ENCODE assay signal across 8 mouse cellular contexts in the genomic region with DNA sequence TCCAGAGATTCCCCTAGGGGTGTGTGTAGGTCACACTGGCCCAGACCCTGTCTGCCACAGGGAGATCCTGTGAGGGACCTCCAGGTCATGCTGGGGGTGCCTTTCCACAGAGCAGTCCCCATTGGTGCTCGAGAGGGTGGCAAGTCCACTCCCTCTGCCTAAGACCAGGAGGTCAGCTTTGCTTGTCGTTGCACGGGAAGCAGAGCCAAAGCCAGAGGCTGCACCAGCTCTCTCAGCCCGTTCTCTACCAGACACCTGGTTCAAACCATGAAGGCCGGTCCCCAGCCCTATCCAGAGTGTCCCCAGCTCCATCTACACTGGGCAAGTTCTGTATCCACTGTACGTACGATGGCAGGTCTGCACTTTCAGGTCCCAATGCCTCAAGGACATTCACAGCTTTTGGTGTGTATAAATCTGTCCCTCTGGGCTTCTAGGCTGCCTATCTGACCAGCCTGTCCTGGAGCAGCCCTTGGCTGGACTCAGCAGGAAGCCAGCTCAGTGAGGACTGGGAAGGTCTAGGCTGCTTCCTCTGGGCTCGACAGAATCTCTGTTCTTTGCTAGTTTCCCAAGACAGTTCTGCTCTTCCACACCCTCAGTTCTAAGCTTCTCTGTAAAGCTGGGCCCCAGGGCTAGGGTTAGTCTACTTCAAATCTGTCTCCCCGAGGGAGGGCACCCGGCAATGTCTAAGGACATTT. TPM values are rescaled to one million over a fixed set of nuclear protein-coding genes. Genes with fewer than 3 reads are reported as not detected.
A peak's percentile ranks its signal among the peaks of the same experiment; 100 is the strongest.
DNase-seq lines count a peak whose midpoint lies in the region; ATAC-seq lines count a peak whose summit lies in the region.

No protein-coding gene starts in this region.

- H3K4me3 ChIP-seq in heart, embryonic 14.5 days (ENCODE audit: control insufficient read depth in 1 of 2, insufficient read depth in 1 of 2, low read depth in 1 of 2, low read length in 2 of 2), result no peak overlapping the region
- H3K4me3 ChIP-seq in embryonic facial prominence, embryonic 10.5 days, result peak overlapping the region; percentile 2; the same call in 1 of the 2 replicates
- H3K4me3 ChIP-seq in hindbrain, embryonic 13.5 days, result no peak overlapping the region
- no peak overlapping the region for H3K4me3 ChIP-seq in midbrain, embryonic 12.5 days

- H3K4me1 ChIP-seq in heart, embryonic 14.5 days (ENCODE audit: control insufficient read depth in 2 of 2, insufficient read depth in 2 of 2, low read length in 2 of 2), result peaks cover 59 to 70% of the 10 kb centered on the region in 2 experiments
- H3K4me1 ChIP-seq in embryonic facial prominence, embryonic 10.5 days, result peaks cover 63% of the 10 kb centered on the region
- H3K4me1 ChIP-seq in hindbrain, embryonic 13.5 days (replicated peaks), result peaks cover 77% of the 10 kb centered on the region
- H3K4me1 ChIP-seq in midbrain, embryonic 12.5 days, result peaks cover 60% of the 10 kb centered on the region

- H3K9me3 ChIP-seq in heart, embryonic 14.5 days (ENCODE audit: control insufficient read depth, low read length), result no peaks in the 10 kb centered on the region
- H3K9me3 ChIP-seq in embryonic facial prominence, embryonic 10.5 days, result no peaks in the 10 kb centered on the region
- no peaks in the 10 kb centered on the region for H3K9me3 ChIP-seq in hindbrain, embryonic 13.5 days
- no peaks in the 10 kb centered on the region for H3K9me3 ChIP-seq in midbrain, embryonic 12.5 days

- H3K36me3 ChIP-seq in heart, embryonic 14.5 days (ENCODE audit: control insufficient read depth, insufficient read depth, low read length), result peaks cover 44% of the 10 kb centered on the region; the same call in 1 of the 2 replicates
- H3K36me3 ChIP-seq in embryonic facial prominence, embryonic 10.5 days (replicated peaks), result no peaks in the 10 kb centered on the region
- peaks cover 19% of the 10 kb centered on the region for H3K36me3 ChIP-seq in hindbrain, embryonic 13.5 days
- peaks cover 4% of the 10 kb centered on the region; the same call in 1 of the 2 replicates for H3K36me3 ChIP-seq in midbrain, embryonic 12.5 days

- H3K27me3 ChIP-seq in heart, embryonic 14.5 days (ENCODE audit: control insufficient read depth, insufficient read depth, low read length), result no peaks in the 10 kb centered on the region
- H3K27me3 ChIP-seq in embryonic facial prominence, embryonic 10.5 days (replicated peaks; ENCODE audit: low read depth, poor library complexity, severe bottlenecking), result peaks cover 100% of the 10 kb centered on the region
- peaks cover 52% of the 10 kb centered on the region for H3K27me3 ChIP-seq in hindbrain, embryonic 13.5 days
- H3K27me3 ChIP-seq in midbrain, embryonic 12.5 days, result peaks cover 70% of the 10 kb centered on the region

- DNase-seq in heart, postnatal 14 days, result no peak
- DNase-seq in embryonic facial prominence, embryonic 10.5 days (ENCODE audit: low spot score), result no peak
- no peak for DNase-seq in left cerebral cortex, adult 11 months (ENCODE audit: low spot score)
- no peak for DNase-seq in left cerebral cortex, postnatal 36 days (ENCODE audit: low spot score in 2 of 2)

- 45% methylated on average over 10 of the region's 10 CpGs for WGBS in heart, embryonic 14.5 days
- WGBS in embryonic facial prominence, embryonic 10.5 days, result 56% methylated on average over 10 of the region's 10 CpGs
- 68% methylated on average over 10 of the region's 10 CpGs for WGBS in hindbrain, embryonic 13.5 days
- 53% methylated on average over 10 of the region's 10 CpGs for WGBS in midbrain, embryonic 12.5 days

- peak overlapping the region; percentile 26 for H3K4me2 ChIP-seq in heart, embryonic 14.5 days (ENCODE audit: low read length)
- no peak overlapping the region for H3K4me2 ChIP-seq in hindbrain, embryonic 13.5 days
- no peak overlapping the region for H3K4me2 ChIP-seq in midbrain, embryonic 12.5 days (replicated peaks)

- no peak for ATAC-seq in heart, embryonic 14.5 days (ENCODE audit: insufficient number of reproducible peaks, insufficient read depth, low FRiP score, low read depth)
- ATAC-seq in hindbrain, embryonic 13.5 days (ENCODE audit: low FRiP score), result no peak
- no peak for ATAC-seq in midbrain, embryonic 12.5 days (ENCODE audit: low FRiP score, low read depth)
- no peak for ATAC-seq in erythroid progenitor cell, adult 5-6 weeks (replicated peaks; ENCODE audit: low FRiP score, poor library complexity, severe bottlenecking)

- H3K27ac ChIP-seq in heart, embryonic 14.5 days (replicated peaks in 1 of 2; ENCODE audit: control insufficient read depth in 1 of 2, insufficient read depth in 1 of 2, low read depth in 2 of 2, low read length in 2 of 2), result peak overlapping the region; percentile 76 to 90
- H3K27ac ChIP-seq in embryonic facial prominence, embryonic 10.5 days (replicated peaks), result peak overlapping the region; percentile 91
- peak overlapping the region; percentile 89 for H3K27ac ChIP-seq in hindbrain, embryonic 13.5 days
- H3K27ac ChIP-seq in midbrain, embryonic 12.5 days (replicated peaks), result peak overlapping the region; percentile 46; the same call in 1 of the 2 replicates

- intact Hi-C loops in heart, postnatal 14 days (cut with DNase I), result no loop called here
- intact Hi-C loops in left cerebral cortex, postnatal 36 days (cut with DNase I), result no loop called here

- H3K9ac ChIP-seq in heart, embryonic 14.5 days (ENCODE audit: low read length), result peak overlapping the region; percentile 35; the same call in 1 of the 2 replicates
- H3K9ac ChIP-seq in hindbrain, embryonic 13.5 days, result peak overlapping the region; percentile 55; the same call in 1 of the 2 replicates
- H3K9ac ChIP-seq in midbrain, embryonic 12.5 days (replicated peaks), result no peak overlapping the region

RNA-seq across cellular contexts. Expression of gene G430095P16Rik, which starts 2.6 kb away (rescaled TPM):
- polyA plus RNA-seq in heart, embryonic 14.5 days (2014; fragmentation: Nextera tagmentation; extraction: Ambion mirVana), result 5.2 and 5.9 TPM in 2 replicates
- total RNA-seq in heart, postnatal 14 days (2021), result under 1 TPM; 0.54 to 0.69 TPM
- 1.6 and 3.6 TPM in 2 replicates for polyA plus RNA-seq in embryonic facial prominence, embryonic 10.5 days (2016; fragmentation: Nextera tagmentation; extraction: Ambion mirVana)
- polyA plus RNA-seq in hindbrain, embryonic 13.5 days (2015; fragmentation: Nextera tagmentation; extraction: Ambion mirVana), result 1.0 and 2.3 TPM in 2 replicates
- 2.0 and 2.4 TPM in 2 replicates for polyA plus RNA-seq in midbrain, embryonic 12.5 days (2016; fragmentation: Nextera tagmentation; extraction: Ambion mirVana)
- total RNA-seq in erythroid progenitor cell, adult 5-6 weeks (2015; ENCODE audit: low replicate concordance), result 12.2 and 21.6 TPM in 2 replicates
- 1.1 and 13.2 TPM in 2 replicates for total RNA-seq in erythroid progenitor cell, adult 5-6 weeks (2017; ENCODE audit: low replicate concordance)
- total RNA-seq in left cerebral cortex, postnatal 36 days (2021), result not detected

RNA-seq across cellular contexts. Expression of gene Lyl1, which starts 24.1 kb away (rescaled TPM):
- polyA plus RNA-seq in heart, embryonic 14.5 days (2014; fragmentation: Nextera tagmentation; extraction: Ambion mirVana), result 12.1 and 13.7 TPM in 2 replicates
- 1 to 10 TPM; 5.8 to 6.7 TPM for total RNA-seq in heart, postnatal 14 days (2021)
- 4.3 and 5.5 TPM in 2 replicates for polyA plus RNA-seq in embryonic facial prominence, embryonic 10.5 days (2016; fragmentation: Nextera tagmentation; extraction: Ambion mirVana)
- polyA plus RNA-seq in hindbrain, embryonic 13.5 days (2015; fragmentation: Nextera tagmentation; extraction: Ambion mirVana), result 3.9 and 4.2 TPM in 2 replicates
- 3.5 and 5.6 TPM in 2 replicates for polyA plus RNA-seq in midbrain, embryonic 12.5 days (2016; fragmentation: Nextera tagmentation; extraction: Ambion mirVana)
- total RNA-seq in erythroid progenitor cell, adult 5-6 weeks (2015; ENCODE audit: low replicate concordance), result 98.7 and 109 TPM in 2 replicates
- 54.7 and 70.5 TPM in 2 replicates for total RNA-seq in erythroid progenitor cell, adult 5-6 weeks (2017; ENCODE audit: low replicate concordance)
- total RNA-seq in left cerebral cortex, postnatal 36 days (2021), result 1 to 10 TPM; 2.4 to 3.4 TPM

RNA-seq across cellular contexts. Expression of gene Nacc1, which starts 37.7 kb away (rescaled TPM):
- polyA plus RNA-seq in heart, embryonic 14.5 days (2014; fragmentation: Nextera tagmentation; extraction: Ambion mirVana), result 15.1 and 17.4 TPM in 2 replicates
- 10 to 100 TPM; 35.6 to 40.5 TPM for total RNA-seq in heart, postnatal 14 days (2021)
- 30.4 and 30.8 TPM in 2 replicates for polyA plus RNA-seq in embryonic facial prominence, embryonic 10.5 days (2016; fragmentation: Nextera tagmentation; extraction: Ambion mirVana)
- polyA plus RNA-seq in hindbrain, embryonic 13.5 days (2015; fragmentation: Nextera tagmentation; extraction: Ambion mirVana), result 13.7 and 14.4 TPM in 2 replicates
- 20.8 and 25.0 TPM in 2 replicates for polyA plus RNA-seq in midbrain, embryonic 12.5 days (2016; fragmentation: Nextera tagmentation; extraction: Ambion mirVana)
- 24.3 and 25.6 TPM in 2 replicates for total RNA-seq in erythroid progenitor cell, adult 5-6 weeks (2015; ENCODE audit: low replicate concordance)
- total RNA-seq in erythroid progenitor cell, adult 5-6 weeks (2017; ENCODE audit: low replicate concordance), result 11.8 and 16.9 TPM in 2 replicates
- total RNA-seq in left cerebral cortex, postnatal 36 days (2021), result 10 to 100 TPM; 94.2 to 99.7 TPM

RNA-seq across cellular contexts. Expression of gene Trmt1, which starts 39.3 kb away (rescaled TPM):
- 46.1 and 50.0 TPM in 2 replicates for polyA plus RNA-seq in heart, embryonic 14.5 days (2014; fragmentation: Nextera tagmentation; extraction: Ambion mirVana)
- total RNA-seq in heart, postnatal 14 days (2021), result 10 to 100 TPM; 32.5 to 35.2 TPM
- 69.1 and 71.2 TPM in 2 replicates for polyA plus RNA-seq in embryonic facial prominence, embryonic 10.5 days (2016; fragmentation: Nextera tagmentation; extraction: Ambion mirVana)
- polyA plus RNA-seq in hindbrain, embryonic 13.5 days (2015; fragmentation: Nextera tagmentation; extraction: Ambion mirVana), result 51.9 and 60.3 TPM in 2 replicates
- 53.6 and 58.8 TPM in 2 replicates for polyA plus RNA-seq in midbrain, embryonic 12.5 days (2016; fragmentation: Nextera tagmentation; extraction: Ambion mirVana)
- 7.9 and 13.4 TPM in 2 replicates for total RNA-seq in erythroid progenitor cell, adult 5-6 weeks (2015; ENCODE audit: low replicate concordance)
- total RNA-seq in erythroid progenitor cell, adult 5-6 weeks (2017; ENCODE audit: low replicate concordance), result 18.4 and 23.1 TPM in 2 replicates
- 100 to 1,000 TPM in 1 of 2 experiments, 10 to 100 TPM in 1; 84.5 to 124 TPM for total RNA-seq in left cerebral cortex, postnatal 36 days (2021)
